Mouse (Mus musculus): ENCODE measurements around the gene Ppp1r14c. TPM values are rescaled to one million over a fixed set of nuclear protein-coding genes. Genes with fewer than 3 reads are reported as not detected.
"Not testable (repeated sequence)": the region's sequence is repeated elsewhere in the genome, so short reads cannot be mapped to it uniquely, and the experiment has no call there.

The Ppp1r14c gene
- polyA plus RNA-seq, 1 experiment = 0.38 TPM

- no peak overlapping the region for H3K4me3 ChIP-seq (ENCODE audit: low read depth, low read length)
- TF ChIP-seq POLR2A (IDR thresholded peaks at IDR 0.05; ENCODE audit: low read depth, low read length) (no peak), CTCF (IDR thresholded peaks at IDR 0.05; ENCODE audit: extremely low read depth, insufficient read length, insufficient replicate concordance, low read depth, low read length) (no peak)
- no peak overlapping the region for H3K27ac ChIP-seq (ENCODE audit: insufficient read depth, low read depth, low read length)
- 53% methylated on average over 2 of the region's 2 CpGs for WGBS
- no peaks in the 10 kb centered on the region for H3K4me1 ChIP-seq (ENCODE audit: control insufficient read depth, insufficient read depth, insufficient read length, low read length)
- H3K36me3 ChIP-seq (ENCODE audit: control insufficient read depth, insufficient read depth, low read length) = no peaks in the 10 kb centered on the region
- no peaks in the 10 kb centered on the region for H3K27me3 ChIP-seq (ENCODE audit: control insufficient read depth, insufficient read depth, low read length)
These were observed 75.0 kb downstream of the Ppp1r14c start for GRCm38 (mm10) chr10:3440722-3441471.

- 79% methylated on average over 10 of the region's 10 CpGs for WGBS
- H3K4me3 ChIP-seq (ENCODE audit: low read depth, low read length); H3K36me3 ChIP-seq (ENCODE audit: control insufficient read depth, insufficient read depth, low read length); H3K4me1 ChIP-seq (ENCODE audit: control insufficient read depth, insufficient read depth, insufficient read length, low read length); H3K27me3 ChIP-seq (ENCODE audit: control insufficient read depth, insufficient read depth, low read length); H3K27ac ChIP-seq (ENCODE audit: insufficient read depth, low read depth, low read length): not testable (repeated sequence)
These were observed 80.9 kb downstream of the Ppp1r14c start for GRCm38 (mm10) chr10:3446748-3447147.

GRCm38 (mm10) chr10:3448699-3449098 is 82.8 kb downstream of the Ppp1r14c start:
- Histone ChIP-seq H3K27me3 (ENCODE audit: control insufficient read depth, insufficient read depth, low read length) (no peaks in the 10 kb centered on the region), H3K36me3 (ENCODE audit: control insufficient read depth, insufficient read depth, low read length) (no peaks in the 10 kb centered on the region), H3K4me3 (ENCODE audit: low read depth, low read length) (no peak overlapping the region), H3K4me1 (ENCODE audit: control insufficient read depth, insufficient read depth, insufficient read length, low read length) (no peaks in the 10 kb centered on the region), H3K27ac (ENCODE audit: insufficient read depth, low read depth, low read length) (no peak overlapping the region)
- no peak for TF ChIP-seq POLR2A (IDR thresholded peaks at IDR 0.05; ENCODE audit: low read depth, low read length)
- no peak for TF ChIP-seq CTCF (IDR thresholded peaks at IDR 0.05; ENCODE audit: extremely low read depth, insufficient read length, insufficient replicate concordance, low read depth, low read length)
- 89% methylated on average over 5 of the region's 5 CpGs for WGBS

- Histone ChIP-seq H3K27ac (ENCODE audit: insufficient read depth, low read depth, low read length) (no peak overlapping the region), H3K4me1 (ENCODE audit: control insufficient read depth, insufficient read depth, insufficient read length, low read length) (no peaks in the 10 kb centered on the region), H3K36me3 (ENCODE audit: control insufficient read depth, insufficient read depth, low read length) (no peaks in the 10 kb centered on the region), H3K27me3 (ENCODE audit: control insufficient read depth, insufficient read depth, low read length) (no peaks in the 10 kb centered on the region), H3K4me3 (ENCODE audit: low read depth, low read length) (no peak overlapping the region)
- TF ChIP-seq POLR2A (IDR thresholded peaks at IDR 0.05; ENCODE audit: low read depth, low read length) (no peak), CTCF (IDR thresholded peaks at IDR 0.05; ENCODE audit: extremely low read depth, insufficient read length, insufficient replicate concordance, low read depth, low read length) (no peak)
- 83% methylated on average over 4 of the region's 4 CpGs for WGBS
These were observed 86.1 kb downstream of the Ppp1r14c start for GRCm38 (mm10) chr10:3451930-3452329.

- no peaks in the 10 kb centered on the region for H3K27me3 ChIP-seq (ENCODE audit: control insufficient read depth, insufficient read depth, low read length)
- 57% methylated on average over 3 of the region's 3 CpGs for WGBS
- H3K36me3 ChIP-seq (ENCODE audit: control insufficient read depth, insufficient read depth, low read length) = no peaks in the 10 kb centered on the region
- H3K4me1 ChIP-seq (ENCODE audit: control insufficient read depth, insufficient read depth, insufficient read length, low read length) = no peaks in the 10 kb centered on the region
- TF ChIP-seq CTCF (IDR thresholded peaks at IDR 0.05; ENCODE audit: extremely low read depth, insufficient read length, insufficient replicate concordance, low read depth, low read length) = no peak
- TF ChIP-seq POLR2A (IDR thresholded peaks at IDR 0.05; ENCODE audit: low read depth, low read length) = no peak
- no peak overlapping the region for H3K27ac ChIP-seq (ENCODE audit: insufficient read depth, low read depth, low read length)
- no peak overlapping the region for H3K4me3 ChIP-seq (ENCODE audit: low read depth, low read length)
These were observed 87.1 kb downstream of the Ppp1r14c start for GRCm38 (mm10) chr10:3452822-3453475.

GRCm38 (mm10) chr10:3458686-3459085 is 92.8 kb downstream of the Ppp1r14c start:
- Histone ChIP-seq H3K4me3 (ENCODE audit: low read depth, low read length) (no peak overlapping the region), H3K27ac (ENCODE audit: insufficient read depth, low read depth, low read length) (no peak overlapping the region), H3K27me3 (ENCODE audit: control insufficient read depth, insufficient read depth, low read length) (no peaks in the 10 kb centered on the region), H3K36me3 (ENCODE audit: control insufficient read depth, insufficient read depth, low read length) (no peaks in the 10 kb centered on the region), H3K4me1 (ENCODE audit: control insufficient read depth, insufficient read depth, insufficient read length, low read length) (no peaks in the 10 kb centered on the region)
- TF ChIP-seq CTCF (IDR thresholded peaks at IDR 0.05; ENCODE audit: extremely low read depth, insufficient read length, insufficient replicate concordance, low read depth, low read length) = no peak
- TF ChIP-seq POLR2A (IDR thresholded peaks at IDR 0.05; ENCODE audit: low read depth, low read length) = no peak
- 90% methylated on average over 1 of the region's 1 CpGs for WGBS

GRCm38 (mm10) chr10:3460841-3461240 is 95.0 kb downstream of the Ppp1r14c start:
- Histone ChIP-seq H3K4me3 (ENCODE audit: low read depth, low read length) (no peak overlapping the region), H3K4me1 (ENCODE audit: control insufficient read depth, insufficient read depth, insufficient read length, low read length) (no peaks in the 10 kb centered on the region), H3K27me3 (ENCODE audit: control insufficient read depth, insufficient read depth, low read length) (no peaks in the 10 kb centered on the region), H3K36me3 (ENCODE audit: control insufficient read depth, insufficient read depth, low read length) (no peaks in the 10 kb centered on the region), H3K27ac (ENCODE audit: insufficient read depth, low read depth, low read length) (no peak overlapping the region)
- WGBS = 88% methylated on average over 1 of the region's 1 CpGs
- TF ChIP-seq CTCF (IDR thresholded peaks at IDR 0.05; ENCODE audit: extremely low read depth, insufficient read length, insufficient replicate concordance, low read depth, low read length) (no peak), POLR2A (IDR thresholded peaks at IDR 0.05; ENCODE audit: low read depth, low read length) (no peak)

Measured in small intestine, adult 2 months (tissue).